Mouse (Mus musculus): ENCODE measurements around the gene Tac1.

DNA sequence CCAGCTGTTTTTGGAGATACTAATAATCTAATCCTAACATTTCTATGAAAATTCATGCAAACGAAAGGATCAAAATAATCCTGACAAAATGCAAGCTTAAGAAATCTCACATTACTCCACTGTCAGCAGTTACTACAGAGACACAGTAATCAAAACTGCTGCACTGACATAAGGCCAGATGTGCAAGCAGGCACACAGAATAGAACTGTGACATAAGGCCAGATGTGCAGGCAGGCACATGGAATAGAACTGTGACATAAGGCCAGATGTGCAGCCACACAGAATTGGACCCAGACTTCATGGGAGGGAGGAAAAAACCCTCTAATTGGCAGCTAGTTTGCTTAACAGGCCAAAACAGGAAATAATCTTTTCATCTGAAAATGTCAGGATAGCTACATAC lies 16.5 kb downstream of the Tac1 start:
- TF ChIP-seq CTCF (IDR thresholded peaks at IDR 0.05; ENCODE audit: low read depth), result no peak
- no peak for TF ChIP-seq EP300 (IDR thresholded peaks at IDR 0.05; ENCODE audit: low read depth)

Data from liver, postnatal 0 days (tissue).